Mouse (Mus musculus) intestine, embryonic 16.5 days (tissue): ENCODE data around the gene Wdr59. TPM values are rescaled to one million over a fixed set of nuclear protein-coding genes. Genes with fewer than 3 reads are reported as not detected.

Experiments
- ATAC-seq: fragments of 200-750 bp; cut with Nextera tagmentation; 2 replicates; pipeline ENCODE4 v1.8.0; 2017; ENCODE audit warnings: moderate TSS enrichment, moderate library complexity
- H3K27ac ChIP-seq: fragments of 300-500 bp; sonication (generic); 2 replicates; pipeline ENCODE4 v1.5.1; 2014; ENCODE audit warnings: mild to moderate bottlenecking, low read length
- H3K27me3 ChIP-seq: fragments of 300-500 bp; sonication (generic); replicated peaks from 2 replicates; pipeline ENCODE4 v1.6.1; 2014; ENCODE audit warnings: low read length, control low read depth, mixed read lengths; ENCODE audit not compliant: control insufficient read depth, insufficient read depth
- H3K36me3 ChIP-seq: fragments of 300-500 bp; sonication (generic); 2 replicates; pipeline ENCODE4 v1.6.1; 2014; ENCODE audit warnings: low read length, control low read depth; ENCODE audit not compliant: control insufficient read depth, insufficient read depth
- H3K4me1 ChIP-seq: fragments of 300-500 bp; sonication (generic); 2 replicates; pipeline ENCODE4 v1.6.1; 2014; ENCODE audit warnings: low read length, control low read depth, mixed read lengths; ENCODE audit not compliant: control insufficient read depth, insufficient read depth
- H3K4me2 ChIP-seq: fragments of 300-500 bp; sonication (generic); 2 replicates; pipeline ENCODE4 v1.6.1; 2014; ENCODE audit warnings: low read depth, low read length, control low read depth
- H3K4me3 ChIP-seq: fragments of 300-500 bp; sonication (generic); 2 replicates; pipeline ENCODE4 v1.5.1; 2014; ENCODE audit warnings: mild to moderate bottlenecking, low read length
- H3K9ac ChIP-seq: fragments of 300-500 bp; sonication (generic); 2 replicates; pipeline ENCODE4 v1.6.1; 2014; ENCODE audit warnings: low read depth, low read length
- H3K9me3 ChIP-seq: fragments of 300-500 bp; sonication (generic); 2 replicates; pipeline ENCODE4 v1.6.1; 2016; ENCODE audit warnings: low read length, control low read depth; ENCODE audit not compliant: control insufficient read depth
- WGBS: fragments of 180-500 bp; shearing (Covaris S2); extraction: QIAGEN DNeasy Blood & Tissue Kit; methylation state at CpG from one replicate; pipeline ENCODE4 v1.1.7; 2014; 5-methylcytosine and 5-hydroxymethylcytosine counted together
- polyA plus RNA-seq: library from polyadenylated mRNA; unstranded; fragments of >200 nt; fragmentation: Nextera tagmentation; extraction: Ambion mirVana; gene quantifications from 2 replicates; pipeline ENCODE4 v1.2.1, GENCODE M21; 2015

The Wdr59 gene
- polyA plus RNA-seq, 1 experiment from 2014 or later, result 4.4 TPM

DNA sequence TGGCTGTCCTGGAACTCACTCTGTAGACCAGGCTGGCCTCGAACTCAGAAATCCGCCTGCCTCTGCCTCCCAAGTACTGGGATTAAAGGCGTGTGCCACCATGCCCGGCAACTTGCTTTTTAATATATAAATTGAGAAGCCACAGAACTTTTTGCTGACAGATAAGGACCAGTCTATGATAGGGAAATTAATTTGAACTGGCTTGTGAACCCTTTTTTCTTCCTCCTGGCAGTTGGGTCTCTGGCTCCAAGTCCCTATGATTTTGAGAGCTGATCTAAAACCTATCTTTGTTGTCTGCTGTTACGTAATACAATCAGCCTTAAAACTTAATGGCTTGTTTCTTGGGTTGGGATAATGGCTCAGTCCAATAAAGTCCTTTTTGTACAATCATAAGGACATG is 41.2 kb upstream of the Wdr59 start:
- WGBS, result 95% methylated on average over 5 of the region's 5 CpGs

DNA sequence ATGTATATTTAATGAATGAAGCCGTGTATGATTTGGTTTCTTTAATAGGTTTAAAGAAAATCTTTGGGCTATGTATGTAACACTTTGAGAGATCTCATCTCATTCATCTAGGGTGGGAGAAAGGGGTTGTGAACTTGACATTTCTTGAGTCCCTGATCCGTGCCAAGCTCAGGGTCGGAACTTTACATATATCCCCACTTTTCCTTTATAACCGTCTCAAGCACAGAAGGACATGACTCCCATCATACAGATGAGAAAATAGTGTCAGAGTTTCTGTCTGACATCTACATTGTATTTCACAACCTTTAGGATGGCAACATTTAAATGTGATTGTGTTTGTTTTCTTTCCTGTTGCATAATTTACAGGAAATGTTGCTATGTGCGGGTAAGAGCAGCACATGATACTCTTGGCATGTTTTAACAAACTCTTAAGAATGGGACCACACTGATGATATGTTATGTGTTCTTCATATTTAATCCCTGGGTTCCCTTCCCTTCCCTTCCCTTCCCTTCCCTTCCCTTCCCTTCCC is 40.4 kb upstream of the Wdr59 start:
- no peaks in the 10 kb centered on the region for H3K9me3 ChIP-seq
- ATAC-seq, result no peak
- H3K9ac ChIP-seq, result no peak overlapping the region
- no peak overlapping the region for H3K27ac ChIP-seq
- H3K4me2 ChIP-seq, result no peak overlapping the region
- H3K4me1 ChIP-seq, result peaks cover 20% of the 10 kb centered on the region
- H3K36me3 ChIP-seq, result no peaks in the 10 kb centered on the region
- no peak overlapping the region for H3K4me3 ChIP-seq
- H3K27me3 ChIP-seq, result no peaks in the 10 kb centered on the region
- 88% methylated on average over 5 of the region's 5 CpGs for WGBS

More for the DNA sequence above, 41.2 kb upstream of the Wdr59 start:
- no peak for ATAC-seq
- Histone ChIP-seq H3K36me3 (no peaks in the 10 kb centered on the region), H3K27me3 (no peaks in the 10 kb centered on the region), H3K4me2 (no peak overlapping the region), H3K27ac (no peak overlapping the region), H3K4me1 (peaks cover 23% of the 10 kb centered on the region), H3K9me3 (no peaks in the 10 kb centered on the region), H3K4me3 (no peak overlapping the region), H3K9ac (no peak overlapping the region)

DNA sequence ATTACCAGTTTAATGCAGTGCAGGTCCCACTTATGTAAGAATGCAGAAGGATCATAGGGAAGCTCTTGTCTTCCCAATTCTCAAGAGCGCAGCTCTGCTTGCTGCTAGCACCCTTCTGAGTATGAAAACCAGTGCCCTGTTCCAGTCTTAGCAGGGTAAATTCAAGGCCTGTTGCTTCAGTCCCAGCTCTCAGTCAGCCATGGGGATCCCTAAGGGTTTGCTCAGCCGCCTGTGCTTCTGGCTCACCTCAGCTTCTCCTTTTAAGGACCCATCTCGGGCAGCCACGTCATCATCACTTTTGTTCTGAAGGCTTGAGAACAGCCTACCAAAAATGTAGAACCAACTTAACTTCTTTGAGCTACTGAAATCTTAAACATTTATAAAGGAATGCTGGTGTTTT is 39.9 kb upstream of the Wdr59 start:
- no peak overlapping the region for H3K4me2 ChIP-seq
- 0 out of 2 replicates have a peak overlapping the region, but pooled peaks have one; percentile 31 for H3K27ac ChIP-seq
- H3K27me3 ChIP-seq, result no peaks in the 10 kb centered on the region
- 81% methylated on average over 4 of the region's 4 CpGs for WGBS
- no peaks in the 10 kb centered on the region for H3K36me3 ChIP-seq
- H3K9ac ChIP-seq, result no peak overlapping the region
- H3K9me3 ChIP-seq, result no peaks in the 10 kb centered on the region
- H3K4me3 ChIP-seq, result no peak overlapping the region
- peaks cover 22% of the 10 kb centered on the region for H3K4me1 ChIP-seq
- ATAC-seq, result no peak

DNA sequence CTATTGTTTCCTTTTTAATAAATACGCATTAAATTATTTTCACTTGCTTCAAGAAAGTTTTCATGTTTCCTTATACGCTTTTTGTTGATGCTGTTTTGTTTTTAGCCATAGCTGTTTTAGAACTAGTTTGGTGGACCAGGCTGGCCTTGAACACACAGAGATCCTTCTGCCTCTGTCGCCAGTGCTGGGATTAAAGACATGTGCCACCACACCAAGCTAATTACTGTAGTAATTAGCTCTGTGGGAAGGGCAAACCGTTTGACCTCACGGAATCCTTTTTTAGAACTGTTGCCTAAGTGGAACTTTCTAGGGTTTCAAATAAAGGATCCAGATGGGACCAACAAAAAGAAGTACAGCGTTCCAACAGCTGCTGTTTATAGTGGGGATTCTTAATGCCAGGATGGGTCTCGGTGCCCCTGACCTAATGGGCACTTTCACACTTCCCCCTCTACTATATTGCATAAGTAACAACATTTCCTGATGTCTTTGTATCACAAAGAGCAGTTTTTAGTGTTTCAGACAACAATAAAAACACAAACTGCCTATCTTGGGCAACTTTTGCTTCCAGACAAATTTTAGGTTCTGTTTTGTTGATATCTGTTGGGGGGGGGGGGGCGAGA is 29.7 kb upstream of the Wdr59 start:
- Histone ChIP-seq H3K4me1 (peaks cover 13% of the 10 kb centered on the region), H3K27me3 (no peaks in the 10 kb centered on the region), H3K9ac (no peak overlapping the region), H3K9me3 (no peaks in the 10 kb centered on the region), H3K27ac (no peak overlapping the region), H3K36me3 (no peaks in the 10 kb centered on the region), H3K4me2 (no peak overlapping the region), H3K4me3 (no peak overlapping the region)
- WGBS, result 76% methylated on average over 8 of the region's 8 CpGs
- no peak for ATAC-seq

DNA sequence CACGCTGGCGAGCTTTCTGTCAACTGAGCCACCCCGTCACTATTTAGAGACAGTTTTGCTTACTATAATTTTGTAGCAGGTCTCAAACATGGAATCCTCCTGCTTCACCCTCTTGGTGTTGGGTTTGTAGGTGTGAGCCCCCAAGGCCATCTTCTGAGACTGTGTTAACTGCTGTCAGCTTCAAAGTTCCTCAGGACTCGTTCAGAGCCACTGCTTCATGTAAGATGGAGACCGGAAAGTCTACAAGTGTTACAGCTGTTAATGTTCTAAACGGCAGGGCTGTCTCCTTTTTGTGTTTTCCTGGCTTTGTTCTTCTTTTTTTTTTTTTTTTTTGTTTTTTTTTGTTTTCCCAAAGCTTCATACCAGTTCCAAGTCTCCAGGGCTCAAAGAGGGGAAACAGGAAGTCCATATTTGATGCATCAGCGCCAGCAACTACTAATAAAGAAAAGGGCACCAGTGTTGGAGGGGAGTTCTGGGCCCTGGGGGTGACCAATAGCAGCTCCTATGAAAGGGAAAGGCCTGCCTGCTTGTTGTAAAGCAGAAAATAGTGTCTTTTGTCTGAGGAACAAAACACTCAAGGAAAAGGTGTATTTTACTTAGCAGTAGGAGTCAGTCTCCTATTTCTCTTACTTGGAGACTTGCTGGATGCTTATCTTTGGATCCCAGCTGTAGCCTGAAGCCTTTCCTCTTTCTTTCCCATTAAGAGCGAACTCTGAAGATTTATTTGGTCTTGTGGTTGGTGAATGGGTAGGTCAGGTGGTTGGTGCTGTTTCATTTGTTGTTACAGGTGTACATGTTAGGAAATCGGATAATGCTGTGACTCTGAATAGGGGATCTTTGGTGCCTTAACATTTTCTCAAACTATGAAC is 28.3 kb upstream of the Wdr59 start:
- peaks cover 14% of the 10 kb centered on the region for H3K4me1 ChIP-seq
- H3K36me3 ChIP-seq, result no peaks in the 10 kb centered on the region
- no peak overlapping the region for H3K4me2 ChIP-seq
- ATAC-seq, result no peak
- no peaks in the 10 kb centered on the region for H3K27me3 ChIP-seq
- 67% methylated on average over 9 of the region's 9 CpGs for WGBS
- peak overlapping the region; percentile 41 for H3K27ac ChIP-seq
- H3K4me3 ChIP-seq, result no peak overlapping the region
- H3K9ac ChIP-seq, result no peak overlapping the region
- H3K9me3 ChIP-seq, result no peaks in the 10 kb centered on the region

DNA sequence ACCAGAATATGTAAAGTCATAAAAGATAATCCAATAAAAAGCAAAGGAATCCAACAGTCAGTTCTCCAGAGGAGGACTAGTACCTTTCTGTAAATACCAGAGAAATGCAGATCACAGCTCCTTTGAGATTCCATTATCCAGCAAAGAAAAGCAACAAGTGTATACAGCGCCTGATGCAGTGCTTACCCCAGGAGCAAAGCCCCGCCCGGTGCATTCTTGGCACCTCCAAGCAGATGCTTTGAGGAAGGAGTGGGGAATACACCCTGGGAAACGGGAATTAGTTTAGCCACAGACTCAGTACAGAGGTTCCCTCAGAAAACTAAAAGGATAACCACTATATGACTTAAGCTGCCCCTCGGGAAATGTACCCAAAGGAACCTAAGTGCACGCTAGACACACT is 26.3 kb upstream of the Wdr59 start:
- no peak overlapping the region for H3K4me3 ChIP-seq
- H3K9ac ChIP-seq, result no peak overlapping the region
- H3K4me1 ChIP-seq, result peaks cover 13% of the 10 kb centered on the region; the same call in 1 of the 2 replicates
- H3K36me3 ChIP-seq, result no peaks in the 10 kb centered on the region
- ATAC-seq, result 0 out of 2 replicates have a peak, but pooled peaks have one; percentile 23
- no peak overlapping the region for H3K27ac ChIP-seq
- 79% methylated on average over 6 of the region's 6 CpGs for WGBS
- no peak overlapping the region for H3K4me2 ChIP-seq
- H3K27me3 ChIP-seq, result no peaks in the 10 kb centered on the region
- 0 out of 2 replicates have a peak, but pooled peaks cover 2% of the 10 kb centered on the region for H3K9me3 ChIP-seq

DNA sequence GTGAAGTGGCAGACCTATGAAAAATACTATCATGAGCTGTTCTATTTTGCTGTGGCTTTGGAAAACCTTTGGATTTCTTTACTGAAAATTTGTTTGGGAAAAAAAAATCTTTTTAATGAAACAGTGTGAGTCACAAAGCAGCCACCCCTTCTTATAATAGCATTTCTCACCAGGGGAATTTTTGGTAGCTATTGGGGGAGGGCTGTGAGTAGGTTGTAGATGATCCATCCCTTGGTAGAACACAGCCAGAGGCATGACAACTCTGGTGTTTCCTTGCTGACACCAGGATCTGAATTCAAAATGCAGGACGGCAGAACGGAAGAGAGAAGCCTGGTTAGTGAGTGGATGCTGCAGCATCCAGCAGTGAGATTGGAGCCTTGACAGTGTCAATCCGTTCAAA is 25.3 kb upstream of the Wdr59 start:
- Histone ChIP-seq H3K9me3 (0 out of 2 replicates have a peak, but pooled peaks cover 2% of the 10 kb centered on the region), H3K27me3 (no peaks in the 10 kb centered on the region), H3K27ac (no peak overlapping the region), H3K36me3 (no peaks in the 10 kb centered on the region), H3K4me2 (no peak overlapping the region), H3K9ac (no peak overlapping the region), H3K4me1 (peaks cover 13% of the 10 kb centered on the region; the same call in 1 of the 2 replicates), H3K4me3 (no peak overlapping the region)
- ATAC-seq, result no peak
- WGBS, result 98% methylated on average over 3 of the region's 3 CpGs

DNA sequence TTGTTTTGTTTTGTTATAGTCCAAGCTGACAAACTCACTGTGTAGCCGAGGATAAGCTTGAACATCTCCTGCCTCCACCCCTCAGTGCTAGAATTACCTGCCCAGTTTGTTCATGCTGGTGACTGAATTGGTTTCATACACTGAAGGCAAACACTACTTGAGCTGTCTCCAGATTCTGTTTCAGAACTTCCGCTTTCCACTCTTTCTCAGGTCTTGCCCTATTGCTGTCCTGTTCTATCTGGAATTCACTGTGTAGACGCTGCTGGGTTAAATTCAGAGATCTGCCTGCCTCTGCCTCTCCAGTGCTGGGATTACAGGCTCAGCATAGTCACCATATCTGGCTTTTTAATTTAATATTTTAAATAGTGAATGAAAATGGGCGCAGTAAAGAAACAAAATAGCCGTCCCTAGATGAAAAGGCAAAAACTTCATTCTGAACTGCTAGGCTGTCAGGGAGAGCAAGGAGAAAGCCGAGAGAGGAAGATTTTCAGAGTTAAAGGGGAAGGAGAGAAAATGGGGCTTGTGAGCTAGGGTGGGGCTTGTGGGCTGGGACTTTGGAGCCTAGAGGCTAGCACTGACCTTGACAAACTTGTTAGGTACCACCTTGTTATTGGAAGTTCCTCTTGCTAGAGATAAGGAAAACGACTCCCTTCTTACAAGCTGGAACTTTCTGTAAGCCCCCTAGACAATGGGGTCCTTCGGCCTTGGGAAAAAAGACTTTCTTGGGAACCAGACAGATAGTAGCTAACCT is 23.7 kb upstream of the Wdr59 start:
- H3K27me3 ChIP-seq, result no peaks in the 10 kb centered on the region
- H3K9ac ChIP-seq, result no peak overlapping the region
- 75% methylated on average over 8 of the region's 8 CpGs for WGBS

More for the DNA sequence above, 23.7 kb upstream of the Wdr59 start:
- Histone ChIP-seq H3K36me3 (no peaks in the 10 kb centered on the region), H3K4me2 (no peak overlapping the region), H3K9me3 (0 out of 2 replicates have a peak, but pooled peaks cover 2% of the 10 kb centered on the region), H3K27ac (no peak overlapping the region), H3K4me1 (peaks cover 15% of the 10 kb centered on the region; the same call in 1 of the 2 replicates), H3K4me3 (no peak overlapping the region)
- ATAC-seq, result peak; percentile 32; the same call in 1 of the 2 replicates
